Mouse (Mus musculus) MEL (cell line): ENCODE results near the gene Gm20696. TPM values are rescaled to one million over a fixed set of nuclear protein-coding genes. Genes with fewer than 3 reads are reported as not detected.

ENCODE experiments used
- DNase-seq: peaks from one replicate; pipeline ENCODE4 v3.0.0; 2011; ENCODE audit warnings: low read depth, low spot score
- H3K27ac ChIP-seq: 2 replicates; pipeline ENCODE4 v1.5.1; 2012; ENCODE audit warnings: low read depth, mild to moderate bottlenecking, control low read depth, low read length, moderate library complexity; ENCODE audit not compliant: control insufficient read depth
- H3K27me3 ChIP-seq, 2 experiments: fragments of 150-350 bp in 1 of 2; sonication (generic) in 1 of 2; 2 replicates each; pipeline ENCODE4 v1.6.1; 2012; ENCODE audit warnings: low read length in 2 of 2, mild to moderate bottlenecking in 2 of 2, improper control_type of control experiment in 1 of 2, moderate library complexity in 1 of 2; ENCODE audit not compliant: insufficient read depth in 2 of 2, control insufficient read depth in 1 of 2
- H3K36me3 ChIP-seq, 2 experiments: 2 replicates each; pipeline ENCODE4 v1.6.1; 2012 to 2014; ENCODE audit warnings: low read length in 2 of 2, improper control_type of control experiment in 1 of 2, inconsistent platforms in 1 of 2, mild to moderate bottlenecking in 1 of 2; ENCODE audit not compliant: insufficient read depth in 2 of 2, control insufficient read depth in 1 of 2
- H3K4me1 ChIP-seq, 2 experiments: fragments of 150-350 bp in 1 of 2; sonication (generic) in 1 of 2; 2 replicates each; pipeline ENCODE4 v1.6.1; 2012; ENCODE audit warnings: low read length in 2 of 2, improper control_type of control experiment in 1 of 2, mild to moderate bottlenecking in 1 of 2; ENCODE audit not compliant: insufficient read depth in 2 of 2, control insufficient read depth in 1 of 2
- H3K4me3 ChIP-seq, 2 experiments: fragments of 150-350 bp in 1 of 2; sonication (generic) in 1 of 2; 2 replicates each; pipeline ENCODE4 v1.5.1; 2012; ENCODE audit warnings: low read depth in 2 of 2, low read length in 2 of 2, mild to moderate bottlenecking in 2 of 2, moderate library complexity in 2 of 2, control low read depth in 1 of 2, improper control_type of control experiment in 1 of 2; ENCODE audit not compliant: control insufficient read depth in 1 of 2, insufficient read depth in 1 of 2
- H3K79me2 ChIP-seq: 2 replicates; pipeline ENCODE4 v1.6.1; 2012; ENCODE audit warnings: mild to moderate bottlenecking, low read length, moderate library complexity; ENCODE audit not compliant: control insufficient read depth, poor library complexity, insufficient read depth
- H3K9ac ChIP-seq: 2 replicates; pipeline ENCODE4 v1.6.1; 2012; ENCODE audit warnings: low read depth, mild to moderate bottlenecking, control low read depth, low read length, moderate library complexity; ENCODE audit not compliant: control insufficient read depth, poor library complexity, severe bottlenecking
- H3K9me3 ChIP-seq: fragments of 150-350 bp; sonication (generic); replicated peaks from 2 replicates; pipeline ENCODE4 v1.6.1; 2012; ENCODE audit warnings: mild to moderate bottlenecking, low read length, improper control_type of control experiment, moderate library complexity; ENCODE audit not compliant: insufficient read depth
- CHD1 ChIP-seq: IDR thresholded peaks from 2 replicates; pipeline ENCODE4 v1.6.1; 2012; ENCODE audit warnings: low read depth, mild to moderate bottlenecking, inconsistent platforms, low read length, improper control_type of control experiment
- CHD2 ChIP-seq: IDR thresholded peaks from 2 replicates; pipeline ENCODE4 v1.6.1; 2011; ENCODE audit warnings: low read length, improper control_type of control experiment
- CTCF ChIP-seq, 3 experiments: IDR thresholded peaks in 2 of 3; conservative IDR thresholded peaks in 1 of 3; 2 replicates each; pipeline ENCODE4 v1.5.1; 2011 to 2012; ENCODE audit warnings: low read length in 3 of 3, low read depth in 2 of 3, mild to moderate bottlenecking in 2 of 3, improper control_type of control experiment in 1 of 3, inconsistent platforms in 1 of 3, mixed read lengths in 1 of 3, moderate library complexity in 1 of 3; ENCODE audit not compliant: control insufficient read depth in 1 of 3, insufficient read depth in 1 of 3, poor library complexity in 1 of 3, severe bottlenecking in 1 of 3
- E2F4 ChIP-seq: IDR thresholded peaks from 2 replicates; pipeline ENCODE4 v1.6.1; 2011; ENCODE audit warnings: low read depth, low read length, improper control_type of control experiment, borderline replicate concordance
- ELF1 ChIP-seq: IDR thresholded peaks from 2 replicates; pipeline ENCODE4 v1.6.1; 2014; ENCODE audit warnings: low read depth, mild to moderate bottlenecking, inconsistent platforms, low read length, improper control_type of control experiment, moderate library complexity
- EP300 ChIP-seq, 2 experiments: IDR thresholded peaks; 2 replicates each; pipeline ENCODE4 v1.6.1; 2011; ENCODE audit warnings: improper control_type of control experiment in 2 of 2, low read length in 2 of 2, low read depth in 1 of 2, mild to moderate bottlenecking in 1 of 2
- ETS1 ChIP-seq: IDR thresholded peaks from 2 replicates; pipeline ENCODE4 v1.6.1; 2012; ENCODE audit warnings: low read depth, mild to moderate bottlenecking, inconsistent platforms, low read length, improper control_type of control experiment, moderate library complexity
- GABPA ChIP-seq: IDR thresholded peaks from 2 replicates; pipeline ENCODE4 v1.6.1; 2012; ENCODE audit warnings: low read depth, mild to moderate bottlenecking, inconsistent platforms, low read length, improper control_type of control experiment, moderate library complexity
- HCFC1 ChIP-seq: IDR thresholded peaks from 2 replicates; pipeline ENCODE4 v1.6.1; 2012; ENCODE audit warnings: low read depth, mild to moderate bottlenecking, inconsistent platforms, low read length, improper control_type of control experiment, moderate library complexity
- KAT2A ChIP-seq: conservative IDR thresholded peaks from 2 replicates; pipeline ENCODE4 v1.6.1; 2012; ENCODE audit warnings: low read depth, low read length, improper control_type of control experiment, inconsistent platforms
- MAFK ChIP-seq: IDR thresholded peaks from 2 replicates; pipeline ENCODE4 v1.6.1; 2011; ENCODE audit warnings: low read depth, mild to moderate bottlenecking, low read length, improper control_type of control experiment, borderline replicate concordance
- MAX ChIP-seq: IDR thresholded peaks from 2 replicates; pipeline ENCODE4 v1.6.1; 2011; ENCODE audit warnings: low read length, improper control_type of control experiment
- MAZ ChIP-seq: IDR thresholded peaks from 2 replicates; pipeline ENCODE4 v1.6.1; 2012; ENCODE audit warnings: low read depth, mild to moderate bottlenecking, inconsistent platforms, low read length, improper control_type of control experiment
- MEF2A ChIP-seq: IDR thresholded peaks from 2 replicates; pipeline ENCODE4 v1.6.1; 2014; ENCODE audit warnings: low read depth, mild to moderate bottlenecking, inconsistent platforms, low read length, improper control_type of control experiment; ENCODE audit not compliant: poor library complexity, insufficient replicate concordance, severe bottlenecking; ENCODE audit errors: extremely low read depth
- MXI1 ChIP-seq: IDR thresholded peaks from 2 replicates; pipeline ENCODE4 v1.6.1; 2011; ENCODE audit warnings: mild to moderate bottlenecking, low read depth, low read length, improper control_type of control experiment
- MYC ChIP-seq: IDR thresholded peaks from 2 replicates; pipeline ENCODE4 v1.6.1; 2011; ENCODE audit warnings: low read depth, mild to moderate bottlenecking, low read length, improper control_type of control experiment, moderate library complexity
- NRF1 ChIP-seq: IDR thresholded peaks from 2 replicates; pipeline ENCODE4 v1.6.1; 2014; ENCODE audit warnings: low read depth, mild to moderate bottlenecking, inconsistent platforms, low read length, improper control_type of control experiment, moderate library complexity; ENCODE audit not compliant: poor library complexity, insufficient read depth, severe bottlenecking
- POLR2AphosphoS2 ChIP-seq: IDR thresholded peaks from 2 replicates; pipeline ENCODE4 v1.6.1; 2011; ENCODE audit warnings: low read length, improper control_type of control experiment
- POLR2AphosphoS5 ChIP-seq: IDR thresholded peaks from 2 replicates; pipeline ENCODE4 v1.6.1; 2012; ENCODE audit warnings: low read depth, borderline replicate concordance, mild to moderate bottlenecking, inconsistent platforms, low read length, moderate library complexity, mixed read lengths
- RCOR1 ChIP-seq: IDR thresholded peaks from 2 replicates; pipeline ENCODE4 v1.6.1; 2012; ENCODE audit warnings: low read depth, mild to moderate bottlenecking, inconsistent platforms, low read length, improper control_type of control experiment
- SIN3A ChIP-seq: IDR thresholded peaks from 2 replicates; pipeline ENCODE4 v1.6.1; 2012; ENCODE audit warnings: low read length, improper control_type of control experiment, inconsistent platforms
- SMC3 ChIP-seq: IDR thresholded peaks from 2 replicates; pipeline ENCODE4 v1.6.1; 2011; ENCODE audit warnings: low read depth, low read length, improper control_type of control experiment
- TAL1 ChIP-seq: IDR thresholded peaks from 2 replicates; pipeline ENCODE4 v1.6.1; 2012; ENCODE audit warnings: mild to moderate bottlenecking, inconsistent platforms, low read length, moderate library complexity, mixed read lengths
- TBP ChIP-seq: IDR thresholded peaks from 2 replicates; pipeline ENCODE4 v1.8.0; 2011; ENCODE audit warnings: low read depth, low read length, improper control_type of control experiment
- USF1 ChIP-seq: IDR thresholded peaks from 2 replicates; pipeline ENCODE4 v1.6.1; 2014; ENCODE audit warnings: low read depth, mild to moderate bottlenecking, inconsistent platforms, low read length, improper control_type of control experiment, moderate library complexity
- ZKSCAN1 ChIP-seq: IDR thresholded peaks from 2 replicates; pipeline ENCODE4 v1.6.1; 2012; ENCODE audit warnings: low read depth, mild to moderate bottlenecking, inconsistent platforms, low read length, improper control_type of control experiment, moderate library complexity
- ZNF384 ChIP-seq: IDR thresholded peaks from 2 replicates; pipeline ENCODE4 v1.6.1; 2012; ENCODE audit warnings: low read depth, mild to moderate bottlenecking, inconsistent platforms, low read length, improper control_type of control experiment
- polyA plus RNA-seq, 2 experiments: library from polyadenylated mRNA; stranded (reverse) in 1 of 2; unstranded in 1 of 2; fragments of >175 nt in 1 of 2; fragments of >200 nt in 1 of 2; gene quantifications; 2 replicates each; pipeline versions ENCODE4 v1.2.1 to v1.2.4; 2012; ENCODE audit warnings: low replicate concordance in 2 of 2, low read depth in 1 of 2; ENCODE audit not compliant: insufficient read length in 2 of 2, insufficient read depth in 1 of 2, missing spikeins in 1 of 2
- total RNA-seq: library from RNA; depleted of rRNA; stranded (reverse); fragments of 300-350 nt; gene quantifications from 2 replicates; pipeline ENCODE4 v1.2.3, GENCODE M21; 2012

Gm20696 gene
- total and polyA plus RNA-seq, 3 experiments: 0.07 to 0.39 TPM; not detected in 1

GRCm38 (mm10) chr6:99350156-99350555, 316.4 kb downstream of the Gm20696 start:
- Histone ChIP-seq H3K27me3 (no peaks in the 10 kb centered on the region), H3K9me3 (no peaks in the 10 kb centered on the region), H3K9ac (no peak overlapping the region), H3K27ac (no peak overlapping the region), H3K79me2 (no peaks in the 10 kb centered on the region), H3K4me1 (peaks cover 0 to 4% of the 10 kb centered on the region in 2 experiments; a peak in 2 of 4 replicates), H3K4me3 (no peak overlapping the region), H3K36me3 (0 out of 4 replicates have a peak, but pooled peaks cover 0 to 2% of the 10 kb centered on the region in 2 experiments)
- DNase-seq: peak; percentile 21
- TF ChIP-seq MYC (no peak), EP300 (IDR thresholded peaks at IDR 0.05; ENCODE audit: low read depth in 1 of 2, low read length in 2 of 2) (0 out of 4 replicates have a peak, but pooled peaks of 1 of the 2 experiments have one; percentile 21), CHD2 (no peak), MAZ (no peak), NRF1 (no peak), MEF2A (no peak), TBP (no peak), SIN3A (no peak), RCOR1 (no peak), HCFC1 (no peak), CHD1 (no peak), MAX (no peak), ETS1 (no peak), ZKSCAN1 (no peak), KAT2A (no peak), E2F4 (no peak), POLR2AphosphoS2 (no peak), TAL1 (peak; percentile 14; the same call in 1 of the 2 replicates), MXI1 (no peak), ZNF384 (peak; percentile 65; the same call in 1 of the 2 replicates)

DNA sequence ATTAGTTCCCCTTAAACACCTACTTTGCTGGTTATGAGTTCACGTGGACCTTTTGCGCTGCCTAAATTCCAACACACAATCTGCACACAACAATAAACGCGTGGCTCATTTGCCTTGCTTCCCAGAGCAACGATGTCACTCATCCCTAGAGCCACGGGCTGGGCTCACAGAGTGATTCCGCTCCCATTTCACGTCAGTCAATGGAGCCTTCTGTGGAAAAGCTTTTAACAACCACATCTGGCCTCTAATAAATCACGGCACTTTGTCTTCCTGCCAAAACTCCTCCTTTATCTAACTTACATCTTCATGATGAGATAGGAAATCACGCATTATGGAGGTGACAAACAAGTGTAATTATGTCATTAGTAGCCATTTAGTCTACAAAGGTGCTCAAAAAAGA, 318.8 kb downstream of the Gm20696 start:
- no peak overlapping the region for H3K27ac ChIP-seq
- H3K4me1 ChIP-seq: peaks cover 0 to 4% of the 10 kb centered on the region in 2 experiments; a peak in 2 of 4 replicates
- no peak for DNase-seq
- H3K4me3 ChIP-seq: no peak overlapping the region
- H3K9me3 ChIP-seq: no peaks in the 10 kb centered on the region
- H3K9ac ChIP-seq: no peak overlapping the region
- TF ChIP-seq GABPA (no peak), KAT2A (no peak), MAX (no peak), SIN3A (no peak), ELF1 (no peak), POLR2AphosphoS5 (no peak), CTCF (IDR thresholded peaks at IDR 0.05 in 2 of 3, conservative IDR thresholded peaks at IDR 0.05 in 1 of 3; ENCODE audit: control insufficient read depth in 1 of 3, insufficient read depth in 1 of 3, low read depth in 2 of 3, low read length in 3 of 3, poor library complexity in 1 of 3, severe bottlenecking in 1 of 3) (no peak), MAZ (no peak), USF1 (no peak), EP300 (IDR thresholded peaks at IDR 0.05; ENCODE audit: low read depth in 1 of 2, low read length in 2 of 2) (no peak), POLR2AphosphoS2 (no peak), RCOR1 (no peak), MYC (no peak), SMC3 (no peak), MAFK (no peak)
- peaks cover 0 to 2% of the 10 kb centered on the region in 2 experiments; a peak in 1 of 4 replicates for H3K36me3 ChIP-seq
- no peaks in the 10 kb centered on the region for H3K79me2 ChIP-seq
- H3K27me3 ChIP-seq: no peaks in the 10 kb centered on the region
